In genomic region chr3:55222502-55222901, GRCm38 (mm10) we compare ENCODE assay signal across 21 mouse cellular contexts. TPM values are rescaled to one million over a fixed set of nuclear protein-coding genes. Genes with fewer than 3 reads are reported as not detected.
DNase-seq lines count a peak whose midpoint lies in the region; ATAC-seq and TF ChIP-seq lines count a peak whose summit lies in the region.
"Had no signal": no experiment of that assay in that cellular context is flagged by ENCODE, and none has a peak within 500 bp of the region (broad histone marks: within the 10 kb centered on the region; RNA-seq: fewer than 3 reads in every experiment).

No protein-coding gene starts in this region.

- TF ChIP-seq EP300 in heart, postnatal 0 days (IDR thresholded peaks at IDR 0.05; ENCODE audit: low read depth), result no peak

- no peak for DNase-seq in heart, postnatal 0 days (ENCODE audit: low spot score)
- no peak for DNase-seq in heart, adult 18-20 months
- no peak for DNase-seq in lung, embryonic 14.5 days
- DNase-seq in lung, postnatal 10 days, result no peak
- DNase-seq in ES-E14 (ENCODE audit: low read depth, low spot score), result peak; percentile 24
- DNase-seq in cerebellum, postnatal 25 days, result no peak
- DNase-seq: adrenal gland, adult 8-10 months; gastrocnemius, postnatal 36 days; thymus, postnatal 4 days had no signal

- 94% methylated on average over 2 of the region's 2 CpGs for WGBS in heart, postnatal 0 days
- WGBS in lung, embryonic 14.5 days, result 81% methylated on average over 2 of the region's 2 CpGs

- no peak overlapping the region for H3K9ac ChIP-seq in heart, postnatal 0 days (replicated peaks; ENCODE audit: low read depth, low read length)
- H3K9ac ChIP-seq in lung, embryonic 14.5 days, result no peak overlapping the region
- H3K9ac ChIP-seq in ES-E14 (ENCODE audit: insufficient read depth, low read depth, low read length, poor library complexity, severe bottlenecking), result no peak overlapping the region
- H3K9ac ChIP-seq: embryonic facial prominence, embryonic 15.5 days; heart, embryonic 15.5 days; hindbrain, embryonic 13.5 days; liver, embryonic 15.5 days; neural tube, embryonic 13.5 days; stomach, embryonic 15.5 days had no signal

- H3K27ac ChIP-seq in heart, postnatal 0 days (ENCODE audit: low read depth), result no peak overlapping the region
- no peak overlapping the region for H3K27ac ChIP-seq in lung, embryonic 14.5 days (ENCODE audit: low read depth)
- no peak overlapping the region for H3K27ac ChIP-seq in ES-E14 (ENCODE audit: insufficient read depth, low read depth, low read length, poor library complexity, severe bottlenecking)
- H3K27ac ChIP-seq in embryonic fibroblast, embryonic 13.5 days (ENCODE audit: insufficient read depth, low read length), result no peak overlapping the region
- H3K27ac ChIP-seq: embryonic facial prominence, embryonic 15.5 days; heart, embryonic 15.5 days; hindbrain, embryonic 13.5 days; liver, embryonic 15.5 days; neural tube, embryonic 13.5 days; stomach, embryonic 15.5 days had no signal

- peaks cover 5% of the 10 kb centered on the region; the same call in 1 of the 2 replicates for H3K9me3 ChIP-seq in heart, postnatal 0 days (replicated peaks; ENCODE audit: control insufficient read depth, low read length)
- peaks cover 4% of the 10 kb centered on the region; the same call in 1 of the 2 replicates for H3K9me3 ChIP-seq in lung, embryonic 14.5 days (ENCODE audit: low read depth, low read length)
- no peaks in the 10 kb centered on the region for H3K9me3 ChIP-seq in ES-E14 (ENCODE audit: control insufficient read depth, insufficient read depth, low read depth, low read length)
- H3K9me3 ChIP-seq: embryonic facial prominence, embryonic 15.5 days; heart, embryonic 15.5 days; hindbrain, embryonic 13.5 days; liver, embryonic 15.5 days; stomach, embryonic 15.5 days had no signal

- H3K4me2 ChIP-seq in heart, postnatal 0 days (ENCODE audit: low read depth, low read length), result no peak overlapping the region
- H3K4me2 ChIP-seq in lung, embryonic 14.5 days, result no peak overlapping the region
- H3K4me2 ChIP-seq: embryonic facial prominence, embryonic 15.5 days; heart, embryonic 15.5 days; hindbrain, embryonic 13.5 days; liver, embryonic 15.5 days; neural tube, embryonic 13.5 days; stomach, embryonic 15.5 days had no signal

- H3K36me3 ChIP-seq in heart, postnatal 0 days (replicated peaks; ENCODE audit: control insufficient read depth, insufficient read depth, low read length), result no peaks in the 10 kb centered on the region
- H3K36me3 ChIP-seq in lung, embryonic 14.5 days (ENCODE audit: insufficient read depth), result no peaks in the 10 kb centered on the region
- no peaks in the 10 kb centered on the region for H3K36me3 ChIP-seq in ES-E14 (ENCODE audit: control insufficient read depth, insufficient read depth, low read length, poor library complexity, severe bottlenecking)
- H3K36me3 ChIP-seq: embryonic facial prominence, embryonic 15.5 days; heart, embryonic 15.5 days; hindbrain, embryonic 13.5 days; liver, embryonic 15.5 days; neural tube, embryonic 13.5 days; stomach, embryonic 15.5 days had no signal

- in situ Hi-C loops in ES-E14 (cut with MboI; ENCODE audit: low sequenced_read_pairs in 2 of 2, unreplicated experiment in 2 of 2), result no loop called here

- no peak for ATAC-seq in heart, postnatal 0 days (ENCODE audit: insufficient read depth, low read depth)
- ATAC-seq in lung, embryonic 14.5 days (ENCODE audit: insufficient read depth), result no peak
- ATAC-seq: forebrain, embryonic 16.5 days had no signal

- H3K4me1 ChIP-seq in heart, postnatal 0 days (ENCODE audit: control insufficient read depth, insufficient read depth), result no peaks in the 10 kb centered on the region
- no peaks in the 10 kb centered on the region for H3K4me1 ChIP-seq in lung, embryonic 14.5 days (ENCODE audit: insufficient read depth)
- no peaks in the 10 kb centered on the region for H3K4me1 ChIP-seq in ES-E14 (ENCODE audit: control insufficient read depth in 2 of 2, insufficient read depth in 2 of 2, low read length in 2 of 2, poor library complexity in 1 of 2)
- H3K4me1 ChIP-seq in embryonic fibroblast, embryonic 13.5 days (ENCODE audit: control insufficient read depth, insufficient read depth, low read length), result no peaks in the 10 kb centered on the region
- H3K4me1 ChIP-seq: heart, embryonic 15.5 days; liver, embryonic 15.5 days; stomach, embryonic 15.5 days had no signal

- TF ChIP-seq CTCF in heart, postnatal 0 days (IDR thresholded peaks at IDR 0.05; ENCODE audit: low read depth), result peak; percentile 6; the same call in 1 of the 2 replicates
- TF ChIP-seq CTCF in lung, embryonic 14.5 days (IDR thresholded peaks at IDR 0.05; ENCODE audit: low read depth), result peak; percentile 42
- TF ChIP-seq CTCF in embryonic fibroblast, embryonic 13.5 days (IDR thresholded peaks at IDR 0.05; ENCODE audit: borderline replicate concordance, insufficient read depth, low read length), result peak; percentile 16; the same call in 1 of the 2 replicates

- H3K4me3 ChIP-seq in heart, postnatal 0 days (ENCODE audit: low read depth, low read length), result no peak overlapping the region
- H3K4me3 ChIP-seq in lung, embryonic 14.5 days (ENCODE audit: low read depth, low read length), result no peak overlapping the region
- H3K4me3 ChIP-seq in ES-E14 (ENCODE audit: insufficient read depth in 1 of 2, low read depth in 1 of 2, low read length in 2 of 2, poor library complexity in 1 of 2, severe bottlenecking in 1 of 2), result no peak overlapping the region
- H3K4me3 ChIP-seq in embryonic fibroblast, embryonic 13.5 days (ENCODE audit: insufficient read depth, low read length), result no peak overlapping the region
- H3K4me3 ChIP-seq: embryonic facial prominence, embryonic 15.5 days; heart, embryonic 15.5 days; hindbrain, embryonic 13.5 days; liver, embryonic 15.5 days; neural tube, embryonic 13.5 days; stomach, embryonic 15.5 days had no signal

- no peak for TF ChIP-seq POLR2A in embryonic fibroblast, embryonic 13.5 days (IDR thresholded peaks at IDR 0.05; ENCODE audit: low read depth, low read length)

- H3K27me3 ChIP-seq in heart, postnatal 0 days (ENCODE audit: control insufficient read depth, insufficient read depth, low read length), result no peaks in the 10 kb centered on the region
- H3K27me3 ChIP-seq in lung, embryonic 14.5 days (ENCODE audit: insufficient read depth, low read length), result no peaks in the 10 kb centered on the region
- H3K27me3 ChIP-seq: embryonic facial prominence, embryonic 15.5 days; heart, embryonic 15.5 days; hindbrain, embryonic 13.5 days; liver, embryonic 15.5 days; neural tube, embryonic 13.5 days; stomach, embryonic 15.5 days had no signal

TF ChIP-seq in ES-E14, 5 proteins besides CTCF, POLR2A, EP300 and RAD21:
- TF ChIP-seq ZNF384 (IDR thresholded peaks at IDR 0.05; ENCODE audit: low read depth, low read length), result 0 out of 2 replicates have a peak, but pooled peaks have one; percentile 27
- peak; percentile 76; the same call in 1 of the 2 replicates for TF ChIP-seq ZC3H11A (IDR thresholded peaks at IDR 0.05; ENCODE audit: borderline replicate concordance, low read depth, low read length)
- TF ChIP-seq CHD2 (IDR thresholded peaks at IDR 0.05; ENCODE audit: low read depth, low read length), result no peak

RNA-seq across cellular contexts. Expression of gene Dclk1, which starts 19.7 kb away (rescaled TPM):
- 5.6 and 18.7 TPM in 2 replicates for total RNA-seq in heart, postnatal 0 days (2014; rRNA removed; ENCODE audit: low replicate concordance)
- polyA plus RNA-seq in heart, postnatal 0 days (2015; fragmentation: Nextera tagmentation; extraction: Ambion mirVana), result 4.9 and 5.8 TPM in 2 replicates
- 1 to 10 TPM; 4.3 to 5.8 TPM for total RNA-seq in heart, adult 18-20 months (2021)
- polyA plus RNA-seq in lung, embryonic 14.5 days (2014; fragmentation: Nextera tagmentation; extraction: Ambion mirVana), result 9.1 and 11.3 TPM in 2 replicates
- total RNA-seq in ES-E14 (2012; rRNA removed), result 0.42 and 1.7 TPM in 2 replicates
- polyA plus RNA-seq in embryonic fibroblast, embryonic 13.5 days (2011; ENCODE audit: insufficient read length, low read depth, missing spikeins), result 39.1 and 89.6 TPM in 2 replicates
- total RNA-seq: common myeloid progenitor, adult 5-6 weeks had no signal

RNA-seq across cellular contexts. Expression of gene Sohlh2, which starts 40.7 kb away (rescaled TPM):
- not detected in 2 replicates for total RNA-seq in heart, postnatal 0 days (2014; rRNA removed; ENCODE audit: low replicate concordance)
- polyA plus RNA-seq in heart, postnatal 0 days (2015; fragmentation: Nextera tagmentation; extraction: Ambion mirVana), result not detected in 2 replicates
- not detected for total RNA-seq in heart, adult 18-20 months (2021)
- not detected in 2 replicates for polyA plus RNA-seq in lung, embryonic 14.5 days (2014; fragmentation: Nextera tagmentation; extraction: Ambion mirVana)
- 8.9 and 14.1 TPM in 2 replicates for total RNA-seq in ES-E14 (2012; rRNA removed)
- 0.21 TPM in 1 of 2 replicates, not detected in the other for polyA plus RNA-seq in embryonic fibroblast, embryonic 13.5 days (2011; ENCODE audit: insufficient read length, low read depth, missing spikeins)
- total RNA-seq: adrenal gland, adult 8-10 months; common myeloid progenitor, adult 5-6 weeks; gastrocnemius, postnatal 36 days; layer of hippocampus, adult 8-10 months; left cerebral cortex, postnatal 25 days had no signal
- polyA plus RNA-seq: embryonic facial prominence, embryonic 15.5 days; forebrain, embryonic 16.5 days; hindbrain, embryonic 13.5 days; kidney, embryonic 14.5 days; liver, embryonic 15.5 days; neural tube, embryonic 13.5 days; stomach, embryonic 15.5 days had no signal
